Mouse (Mus musculus): ENCODE data around the gene Lurap1l. TPM values are rescaled to one million over a fixed set of nuclear protein-coding genes. Genes with fewer than 3 reads are reported as not detected.

Gene Lurap1l
- polyA plus RNA-seq, 1 experiment from 2014 or later = 23.1 TPM

GRCm38 (mm10) chr4:80940946-80941345, 30.5 kb downstream of the Lurap1l start:
- no peak overlapping the region for H3K4me2 ChIP-seq (replicated peaks; ENCODE audit: low read depth)
- no peak overlapping the region for H3K27ac ChIP-seq (ENCODE audit: low read depth, low read length)
- H3K36me3 ChIP-seq (ENCODE audit: control insufficient read depth, insufficient read depth) = no peaks in the 10 kb centered on the region
- no peaks in the 10 kb centered on the region for H3K27me3 ChIP-seq (replicated peaks; ENCODE audit: control insufficient read depth, insufficient read depth, low read length)
- 81% methylated on average over 4 of the region's 4 CpGs for WGBS
- no peaks in the 10 kb centered on the region for H3K4me1 ChIP-seq (replicated peaks; ENCODE audit: control insufficient read depth, insufficient read depth, low read length)
- H3K4me3 ChIP-seq (ENCODE audit: low read depth, low read length) = no peak overlapping the region
- no peak overlapping the region for H3K9ac ChIP-seq (ENCODE audit: low read depth, low read length)
- no peak for ATAC-seq
- no peak for TF ChIP-seq CTCF (IDR thresholded peaks at IDR 0.05; ENCODE audit: low read depth)
- no peaks in the 10 kb centered on the region for H3K9me3 ChIP-seq (ENCODE audit: control insufficient read depth)

GRCm38 (mm10) chr4:80941978-80942377, 31.5 kb downstream of the Lurap1l start:
- Histone ChIP-seq H3K4me2 (replicated peaks; ENCODE audit: low read depth) (no peak overlapping the region), H3K27ac (ENCODE audit: low read depth, low read length) (peak overlapping the region; percentile 28; the same call in 1 of the 2 replicates), H3K36me3 (ENCODE audit: control insufficient read depth, insufficient read depth) (no peaks in the 10 kb centered on the region), H3K4me3 (ENCODE audit: low read depth, low read length) (no peak overlapping the region), H3K9ac (ENCODE audit: low read depth, low read length) (no peak overlapping the region), H3K9me3 (ENCODE audit: control insufficient read depth) (no peaks in the 10 kb centered on the region), H3K27me3 (replicated peaks; ENCODE audit: control insufficient read depth, insufficient read depth, low read length) (no peaks in the 10 kb centered on the region), H3K4me1 (replicated peaks; ENCODE audit: control insufficient read depth, insufficient read depth, low read length) (no peaks in the 10 kb centered on the region)
- TF ChIP-seq CTCF (IDR thresholded peaks at IDR 0.05; ENCODE audit: low read depth) = no peak
- 55% methylated on average over 3 of the region's 3 CpGs for WGBS
- ATAC-seq = peak; percentile 83

DNA sequence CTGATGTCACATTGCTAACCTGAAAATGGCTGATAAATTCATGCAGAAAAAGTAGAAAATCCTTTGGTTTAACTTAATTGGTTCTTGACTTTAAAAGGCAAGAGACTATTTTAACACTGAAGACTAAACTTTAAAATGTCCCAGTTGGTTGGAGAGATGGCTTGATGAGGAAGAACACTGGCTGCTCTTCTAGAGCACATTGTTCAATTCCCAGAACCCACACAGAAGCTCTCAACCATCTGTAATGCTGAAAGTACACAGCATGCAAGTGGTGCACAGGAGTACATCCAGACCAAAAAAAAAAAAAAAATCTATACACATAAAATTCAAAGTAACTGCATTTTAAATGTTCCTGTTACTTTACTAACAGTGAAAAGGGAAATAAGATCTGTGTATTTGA, 34.2 kb downstream of the Lurap1l start:
- Histone ChIP-seq H3K27ac (ENCODE audit: low read depth, low read length) (no peak overlapping the region), H3K9ac (ENCODE audit: low read depth, low read length) (no peak overlapping the region), H3K4me2 (replicated peaks; ENCODE audit: low read depth) (no peak overlapping the region), H3K4me3 (ENCODE audit: low read depth, low read length) (no peak overlapping the region), H3K9me3 (ENCODE audit: control insufficient read depth) (no peaks in the 10 kb centered on the region), H3K36me3 (ENCODE audit: control insufficient read depth, insufficient read depth) (no peaks in the 10 kb centered on the region), H3K27me3 (replicated peaks; ENCODE audit: control insufficient read depth, insufficient read depth, low read length) (no peaks in the 10 kb centered on the region), H3K4me1 (replicated peaks; ENCODE audit: control insufficient read depth, insufficient read depth, low read length) (no peaks in the 10 kb centered on the region)
- ATAC-seq = no peak
- no peak for TF ChIP-seq CTCF (IDR thresholded peaks at IDR 0.05; ENCODE audit: low read depth)

GRCm38 (mm10) chr4:80949110-80949509, 38.7 kb downstream of the Lurap1l start:
- no peaks in the 10 kb centered on the region for H3K9me3 ChIP-seq (ENCODE audit: control insufficient read depth)
- peak overlapping the region; percentile 15; the same call in 1 of the 2 replicates for H3K27ac ChIP-seq (ENCODE audit: low read depth, low read length)
- no peaks in the 10 kb centered on the region for H3K4me1 ChIP-seq (replicated peaks; ENCODE audit: control insufficient read depth, insufficient read depth, low read length)
- no peak for ATAC-seq
- H3K9ac ChIP-seq (ENCODE audit: low read depth, low read length) = no peak overlapping the region
- H3K36me3 ChIP-seq (ENCODE audit: control insufficient read depth, insufficient read depth) = peaks cover 5% of the 10 kb centered on the region; the same call in 1 of the 2 replicates
- no peaks in the 10 kb centered on the region for H3K27me3 ChIP-seq (replicated peaks; ENCODE audit: control insufficient read depth, insufficient read depth, low read length)
- no peak for TF ChIP-seq CTCF (IDR thresholded peaks at IDR 0.05; ENCODE audit: low read depth)
- no peak overlapping the region for H3K4me3 ChIP-seq (ENCODE audit: low read depth, low read length)
- H3K4me2 ChIP-seq (replicated peaks; ENCODE audit: low read depth) = no peak overlapping the region

DNA sequence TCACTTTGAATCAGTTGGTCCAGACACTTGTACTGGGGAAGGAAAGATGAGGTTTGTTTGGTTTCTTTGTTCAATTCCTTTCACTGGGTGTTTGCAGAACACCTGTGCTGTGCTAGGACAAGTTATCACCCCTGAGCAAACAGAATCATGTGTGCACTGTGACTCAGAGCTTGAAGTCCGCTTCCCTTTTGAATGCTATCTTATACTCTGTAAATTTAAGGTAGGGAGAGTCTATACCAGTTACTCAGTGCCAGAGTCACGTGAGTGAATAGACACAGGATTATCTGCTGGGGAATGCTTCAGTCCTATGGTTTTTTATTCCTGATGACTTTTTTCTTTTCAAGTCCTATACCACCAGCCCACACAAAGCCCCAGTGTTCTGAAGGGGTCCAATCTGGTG, 39.3 kb downstream of the Lurap1l start:
- Histone ChIP-seq H3K27me3 (replicated peaks; ENCODE audit: control insufficient read depth, insufficient read depth, low read length) (no peaks in the 10 kb centered on the region), H3K4me2 (replicated peaks; ENCODE audit: low read depth) (peak overlapping the region; percentile 54), H3K4me3 (ENCODE audit: low read depth, low read length) (no peak overlapping the region), H3K9ac (ENCODE audit: low read depth, low read length) (no peak overlapping the region), H3K27ac (ENCODE audit: low read depth, low read length) (peak overlapping the region; percentile 83), H3K36me3 (ENCODE audit: control insufficient read depth, insufficient read depth) (peaks cover 11% of the 10 kb centered on the region; the same call in 1 of the 2 replicates), H3K9me3 (ENCODE audit: control insufficient read depth) (no peaks in the 10 kb centered on the region), H3K4me1 (replicated peaks; ENCODE audit: control insufficient read depth, insufficient read depth, low read length) (no peaks in the 10 kb centered on the region)
- no peak for TF ChIP-seq CTCF (IDR thresholded peaks at IDR 0.05; ENCODE audit: low read depth)
- WGBS = 35% methylated on average over 2 of the region's 2 CpGs
- ATAC-seq = peak; percentile 98

GRCm38 (mm10) chr4:80950280-80950781, 39.9 kb downstream of the Lurap1l start:
- no peak for TF ChIP-seq CTCF (IDR thresholded peaks at IDR 0.05; ENCODE audit: low read depth)
- ATAC-seq = peak; percentile 89
- H3K36me3 ChIP-seq (ENCODE audit: control insufficient read depth, insufficient read depth) = peaks cover 11% of the 10 kb centered on the region; the same call in 1 of the 2 replicates
- H3K4me2 ChIP-seq (replicated peaks; ENCODE audit: low read depth) = peak overlapping the region; percentile 54
- H3K4me1 ChIP-seq (replicated peaks; ENCODE audit: control insufficient read depth, insufficient read depth, low read length) = no peaks in the 10 kb centered on the region
- no peak overlapping the region for H3K9ac ChIP-seq (ENCODE audit: low read depth, low read length)
- 0 out of 2 replicates have a peak overlapping the region, but pooled peaks have one; percentile 2 for H3K4me3 ChIP-seq (ENCODE audit: low read depth, low read length)
- 27% methylated on average over 8 of the region's 8 CpGs for WGBS
- H3K9me3 ChIP-seq (ENCODE audit: control insufficient read depth) = no peaks in the 10 kb centered on the region
- peak overlapping the region; percentile 83 for H3K27ac ChIP-seq (ENCODE audit: low read depth, low read length)
- no peaks in the 10 kb centered on the region for H3K27me3 ChIP-seq (replicated peaks; ENCODE audit: control insufficient read depth, insufficient read depth, low read length)

All from intestine, postnatal 0 days (tissue).